ENCODE assay signal across 28 mouse cellular contexts in the genomic region with DNA sequence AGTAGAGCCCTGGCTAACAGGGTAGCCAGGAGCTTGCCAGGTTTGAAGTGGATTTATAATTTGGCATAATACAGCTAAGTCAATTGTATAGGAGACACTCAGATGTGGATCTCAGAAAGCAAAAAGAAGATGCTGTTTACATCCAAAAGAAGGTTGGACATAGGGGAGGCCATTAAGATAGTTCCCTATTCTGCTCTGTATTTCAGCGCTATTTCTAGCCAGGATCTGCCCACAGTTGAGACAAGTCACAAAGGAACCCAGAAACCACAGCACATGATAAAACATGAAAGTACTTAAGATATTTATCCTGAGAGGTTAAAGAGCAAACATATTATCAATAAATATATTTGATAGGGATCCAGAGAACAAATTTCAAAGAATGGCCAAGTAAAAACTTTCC.
"Had no signal": no experiment of that assay in that cellular context is flagged by ENCODE, and none has a peak within 500 bp of the region (broad histone marks: within the 10 kb centered on the region; RNA-seq: fewer than 3 reads in every experiment).

No protein-coding gene starts in this region.

- H3K9ac ChIP-seq: heart, embryonic 13.5 days; heart, embryonic 15.5 days; hindbrain, embryonic 12.5 days; hindbrain, embryonic 14.5 days; intestine, embryonic 15.5 days; limb, embryonic 12.5 days; liver, embryonic 13.5 days had no signal

- H3K36me3 ChIP-seq: heart, embryonic 15.5 days; hindbrain, embryonic 10.5 days; hindbrain, embryonic 12.5 days; intestine, embryonic 15.5 days; limb, embryonic 10.5 days; limb, embryonic 12.5 days; liver, embryonic 13.5 days had no signal

- DNase-seq: gastrocnemius, adult 2 months; gastrocnemius, postnatal 10 days; gastrocnemius, postnatal 36 days; heart, adult 18-20 months; heart, postnatal 10 days; heart, postnatal 4 days; kidney, adult 18-20 months; kidney, adult 8-10 months; kidney, postnatal 10 days; kidney, postnatal 25 days; kidney, postnatal 4 days; liver; liver, embryonic 13.5 days had no signal

- H3K4me3 ChIP-seq: gastrocnemius, adult 2 months; heart, embryonic 10.5 days; heart, embryonic 13.5 days; heart, embryonic 15.5 days; hindbrain, embryonic 10.5 days; hindbrain, embryonic 12.5 days; intestine, embryonic 15.5 days; layer of hippocampus, adult 2 months; left cerebral cortex, adult 2 months; limb, embryonic 10.5 days; limb, embryonic 12.5 days; liver, embryonic 13.5 days had no signal

- H3K4me2 ChIP-seq: heart, embryonic 13.5 days; heart, embryonic 15.5 days; hindbrain, embryonic 12.5 days; hindbrain, embryonic 14.5 days; intestine, embryonic 15.5 days; limb, embryonic 12.5 days; liver, embryonic 11.5 days; liver, embryonic 13.5 days had no signal

- H3K4me1 ChIP-seq: heart, embryonic 10.5 days; intestine, embryonic 15.5 days; liver, embryonic 13.5 days had no signal

- ATAC-seq: hindbrain, embryonic 16.5 days; inflammation-experienced regulatory T-cells, adult 6 months; intestine, embryonic 15.5 days; intestine, postnatal 0 days had no signal

- H3K27ac ChIP-seq: gastrocnemius, adult 2 months; heart, embryonic 10.5 days; heart, embryonic 13.5 days; heart, embryonic 15.5 days; hindbrain, embryonic 10.5 days; hindbrain, embryonic 12.5 days; hindbrain, embryonic 14.5 days; intestine, embryonic 15.5 days; layer of hippocampus, adult 2 months; left cerebral cortex, adult 2 months; limb, embryonic 10.5 days; limb, embryonic 12.5 days; liver, embryonic 13.5 days had no signal

- H3K27me3 ChIP-seq: heart, embryonic 13.5 days; heart, embryonic 15.5 days; hindbrain, embryonic 12.5 days; intestine, embryonic 15.5 days; limb, embryonic 12.5 days; liver, embryonic 13.5 days had no signal

- H3K9me3 ChIP-seq: heart, embryonic 10.5 days; heart, embryonic 13.5 days; heart, embryonic 15.5 days; hindbrain, embryonic 10.5 days; hindbrain, embryonic 12.5 days; intestine, embryonic 15.5 days; limb, embryonic 10.5 days; limb, embryonic 12.5 days; liver, embryonic 13.5 days had no signal
